Mouse (Mus musculus) heart, adult 2 months (tissue): ENCODE results near the gene Smarcd3. TPM values are rescaled to one million over a fixed set of nuclear protein-coding genes. Genes with fewer than 3 reads are reported as not detected.
A peak's percentile ranks its signal among the peaks of the same experiment; 100 is the strongest.

ENCODE experiments used
- DNase-seq, 2 experiments: peaks; one replicate each; pipeline ENCODE4 v3.0.0; 2021
- H3K27ac ChIP-seq: fragments of 200-600 bp; 2 replicates; pipeline ENCODE4 v1.8.1; 2022
- H3K27me3 ChIP-seq: fragments of 200-500 bp; 2 replicates; pipeline ENCODE4 v1.6.1; 2012; ENCODE audit warnings: mild to moderate bottlenecking, low read length, inconsistent platforms, mixed read lengths; ENCODE audit not compliant: control insufficient read depth, insufficient read depth
- H3K36me3 ChIP-seq: fragments of 200-500 bp; 2 replicates; pipeline ENCODE4 v1.6.1; 2012; ENCODE audit warnings: low read length, inconsistent platforms; ENCODE audit not compliant: control insufficient read depth, insufficient read depth
- H3K4me1 ChIP-seq: fragments of 200-500 bp; 2 replicates; pipeline ENCODE4 v1.6.1; 2011; ENCODE audit warnings: low read length; ENCODE audit not compliant: control insufficient read depth, insufficient read depth
- H3K4me3 ChIP-seq: fragments of 200-600 bp; 2 replicates; pipeline ENCODE4 v1.8.1; 2022
- H3K79me2 ChIP-seq: fragments of 200-500 bp; replicated peaks from 2 replicates; pipeline ENCODE4 v1.6.1; 2012; ENCODE audit warnings: mild to moderate bottlenecking, inconsistent platforms, low read length, moderate library complexity, mixed read lengths; ENCODE audit not compliant: control insufficient read depth, insufficient read depth
- H3K9ac ChIP-seq: fragments of 200-500 bp; 2 replicates; pipeline ENCODE4 v1.6.1; 2012; ENCODE audit warnings: low read depth, mild to moderate bottlenecking, control low read depth, inconsistent platforms, low read length, mixed read lengths
- CTCF ChIP-seq: fragments of 200-600 bp; IDR thresholded peaks from 2 replicates; pipeline ENCODE4 v1.8.1; 2022; ENCODE audit warnings: antibody characterized with exemption, mild to moderate bottlenecking, moderate library complexity
- EP300 ChIP-seq: fragments of 200-500 bp; IDR thresholded peaks from 2 replicates; pipeline ENCODE4 v1.6.1; 2011; ENCODE audit warnings: low read depth, low read length, control low read depth; ENCODE audit not compliant: insufficient read depth
- POLR2A ChIP-seq: fragments of 200-500 bp; IDR thresholded peaks from 2 replicates; pipeline ENCODE4 v1.6.1; 2011; ENCODE audit warnings: mild to moderate bottlenecking, low read depth, low read length, control low read depth; ENCODE audit not compliant: insufficient read depth
- WGBS: fragments of 180-500 bp; shearing (Covaris S2); methylation state at CpG from one replicate; pipeline ENCODE4 v1.1.7; 2018; 5-methylcytosine and 5-hydroxymethylcytosine counted together
- intact Hi-C: fragments of 180-260 bp; cut with DNase I; formaldehyde crosslinking; loops from one replicate; pipeline ENCODE4 v1.15.1; 2025
- polyA plus RNA-seq: library from polyadenylated mRNA; depleted of rRNA; stranded (reverse); fragments of >200 nt; gene quantifications from 2 replicates; pipeline ENCODE4 v1.2.3, GENCODE M21; 2012
- total RNA-seq, 2 experiments: library from RNA; stranded (reverse); gene quantifications; 2 replicates each; pipeline ENCODE4 v1.2.3; 2021

Smarcd3 gene
- total and polyA plus RNA-seq, 3 experiments, result 58.7 to 61.8 (median 60.2) TPM

DNA sequence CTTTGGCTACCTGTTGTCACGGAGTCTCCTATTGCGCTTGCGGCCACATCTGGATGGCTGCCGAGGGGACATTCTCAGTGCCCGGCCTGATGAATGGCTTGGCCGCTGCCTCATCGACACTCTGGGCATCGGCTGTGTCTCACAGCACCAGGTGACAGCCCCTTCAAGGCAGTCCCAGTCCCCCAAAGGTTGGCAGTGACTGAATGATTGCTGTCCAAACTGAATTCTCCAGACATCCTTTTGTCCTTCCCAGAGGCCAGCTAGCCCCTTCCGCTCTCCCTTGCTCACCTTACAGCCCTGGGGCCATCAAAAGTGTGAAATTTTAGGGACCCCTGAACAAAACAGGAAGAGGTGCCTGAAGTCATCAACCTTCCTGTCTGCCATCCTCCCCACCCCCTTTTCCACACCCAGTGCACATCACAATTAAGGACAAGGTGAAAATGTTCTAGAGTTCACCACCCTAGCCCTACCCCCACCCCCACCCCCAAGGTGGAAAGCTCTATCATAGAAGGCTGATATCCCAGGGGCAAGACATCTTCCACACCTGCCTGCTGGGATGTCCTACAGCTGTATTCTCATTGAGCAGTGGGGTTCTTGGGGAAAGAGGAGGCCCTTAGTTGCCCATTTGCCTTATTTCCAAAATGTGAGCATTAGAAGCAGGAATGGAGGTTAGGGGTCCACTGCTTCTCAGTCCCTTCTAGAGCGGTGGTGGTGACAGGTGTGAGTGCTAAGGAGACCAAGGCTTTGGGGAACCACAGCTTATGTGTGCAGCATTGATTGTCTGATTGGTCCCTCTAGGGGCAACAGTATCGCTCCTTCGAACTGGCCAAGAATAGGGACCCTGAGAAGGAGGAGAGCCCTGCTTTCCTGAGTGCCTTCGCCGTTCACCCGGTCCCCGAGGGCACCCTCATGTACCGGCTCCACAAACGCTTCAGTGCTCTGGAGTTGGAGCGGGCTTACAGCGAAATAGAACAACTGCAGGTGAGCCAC, 34.4 kb downstream of the Smarcd3 start:
- intact Hi-C loops, result no loop called here

DNA sequence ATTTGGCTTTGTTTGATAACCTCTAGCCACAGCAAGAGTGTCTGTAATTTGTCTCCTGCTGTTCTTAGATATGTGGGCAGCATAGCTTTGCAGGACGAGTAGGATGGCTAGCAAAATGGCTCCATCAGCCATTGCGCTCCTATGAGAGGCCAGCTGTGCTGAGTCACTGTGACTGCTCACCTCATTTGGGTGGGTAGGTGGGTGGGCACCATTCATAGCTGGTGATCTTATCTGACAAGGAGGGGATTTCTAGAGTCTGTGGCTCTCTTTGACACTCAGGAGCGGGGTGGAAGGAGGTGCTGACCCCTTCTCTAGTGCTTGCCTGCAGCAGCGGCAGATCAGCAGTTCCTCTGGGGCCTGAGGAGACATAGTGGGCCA, 37.0 kb downstream of the Smarcd3 start:
- Histone ChIP-seq H3K36me3 (no peaks in the 10 kb centered on the region), H3K9ac (peak overlapping the region; percentile 84), H3K79me2 (no peaks in the 10 kb centered on the region), H3K27me3 (no peaks in the 10 kb centered on the region), H3K4me1 (peaks cover 3% of the 10 kb centered on the region), H3K27ac (peak overlapping the region; percentile 75), H3K4me3 (peak overlapping the region; percentile 66)
- TF ChIP-seq CTCF (no peak), EP300 (no peak), POLR2A (no peak)
- DNase-seq, result no peak
- WGBS, result 12% methylated on average over 4 of the region's 4 CpGs
- intact Hi-C loops, result no loop called here

More for the DNA sequence above, 34.4 kb downstream of the Smarcd3 start:
- Histone ChIP-seq H3K9ac (no peak overlapping the region), H3K79me2 (no peaks in the 10 kb centered on the region), H3K4me3 (no peak overlapping the region), H3K36me3 (no peaks in the 10 kb centered on the region), H3K27me3 (no peaks in the 10 kb centered on the region), H3K4me1 (peaks cover 3% of the 10 kb centered on the region), H3K27ac (no peak overlapping the region)
- no peak for DNase-seq
- WGBS, result 87% methylated on average over 20 of the region's 20 CpGs
- TF ChIP-seq EP300 (no peak), CTCF (no peak), POLR2A (no peak)

DNA sequence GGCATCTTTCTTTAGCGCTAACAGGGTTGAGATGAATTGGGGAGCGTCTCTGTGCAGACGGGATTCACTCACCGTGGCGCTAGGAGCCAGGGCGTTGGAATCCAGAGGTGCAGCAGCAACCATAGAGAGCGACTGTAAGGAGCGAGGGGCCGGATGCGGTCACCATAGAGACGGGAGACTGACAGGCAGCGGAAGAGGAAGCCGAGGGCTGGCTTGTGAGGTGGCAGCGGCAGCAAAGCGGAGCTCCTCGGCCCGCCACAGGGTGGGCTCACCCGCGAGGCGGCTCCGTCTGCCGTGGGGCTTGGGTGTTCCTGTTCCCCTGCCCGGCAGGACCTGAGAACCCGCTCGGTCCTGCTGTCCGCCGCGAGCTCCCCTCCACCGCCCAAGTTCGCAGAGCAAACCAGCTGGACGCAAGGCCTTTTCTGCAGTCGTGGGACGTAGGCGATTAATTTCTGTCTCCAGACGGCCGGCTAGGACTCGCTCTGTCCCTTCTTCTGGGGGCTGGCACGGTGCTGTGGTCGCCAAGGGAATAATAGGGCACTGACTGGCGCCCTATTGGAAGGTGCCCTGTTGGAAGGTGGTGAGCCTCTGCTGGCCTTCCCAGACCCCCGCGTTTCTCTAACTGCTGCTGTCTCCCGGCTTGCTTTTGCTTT, 37.5 kb downstream of the Smarcd3 start, which contains the start of gene Chpf2:
Gene Chpf2 (plus strand): TSS at position 195 of the 653 bp plus-strand sequence.
- TF ChIP-seq POLR2A, result peak; percentile 77
- TF ChIP-seq EP300, result 0 out of 2 replicates have a peak, but pooled peaks have one; percentile 37
- peak; percentile 21; the same call in 1 of the 2 replicates for TF ChIP-seq CTCF
- H3K36me3 ChIP-seq, result no peaks in the 10 kb centered on the region
- peak; percentile 86 to 88 for DNase-seq
- no peaks in the 10 kb centered on the region for H3K27me3 ChIP-seq
- peaks cover 3% of the 10 kb centered on the region for H3K4me1 ChIP-seq
- intact Hi-C loops, result loop anchor here (1.0 kb wide), 1 partner anchor 9 kb away; the partner anchor contains the start of gene Abcf2
- peak within 1 kb of the TSS; percentile 75 for H3K27ac ChIP-seq
- H3K79me2 ChIP-seq, result no peaks in the 10 kb centered on the region
- H3K9ac ChIP-seq, result peak within 1 kb of the TSS; percentile 84
- WGBS, result 1% methylated on average over 43 of the region's 43 CpGs
- H3K4me3 ChIP-seq, result peak within 1 kb of the TSS; percentile 66

GRCm38 (mm10) chr5:24586106-24586505, 38.1 kb downstream of the Smarcd3 start:
- TF ChIP-seq EP300 (no peak), POLR2A (no peak), CTCF (no peak)
- Histone ChIP-seq H3K79me2 (no peaks in the 10 kb centered on the region), H3K27me3 (no peaks in the 10 kb centered on the region), H3K36me3 (no peaks in the 10 kb centered on the region), H3K9ac (peak overlapping the region; percentile 84), H3K4me1 (peaks cover 3% of the 10 kb centered on the region), H3K4me3 (peak overlapping the region; percentile 66), H3K27ac (peak overlapping the region; percentile 75)
- intact Hi-C loops, result loop anchor here (1.0 kb wide), 1 partner anchor 9 kb away; the partner anchor contains the start of gene Abcf2
- WGBS, result 9% methylated on average over 8 of the region's 8 CpGs
- DNase-seq, result no peak

DNA sequence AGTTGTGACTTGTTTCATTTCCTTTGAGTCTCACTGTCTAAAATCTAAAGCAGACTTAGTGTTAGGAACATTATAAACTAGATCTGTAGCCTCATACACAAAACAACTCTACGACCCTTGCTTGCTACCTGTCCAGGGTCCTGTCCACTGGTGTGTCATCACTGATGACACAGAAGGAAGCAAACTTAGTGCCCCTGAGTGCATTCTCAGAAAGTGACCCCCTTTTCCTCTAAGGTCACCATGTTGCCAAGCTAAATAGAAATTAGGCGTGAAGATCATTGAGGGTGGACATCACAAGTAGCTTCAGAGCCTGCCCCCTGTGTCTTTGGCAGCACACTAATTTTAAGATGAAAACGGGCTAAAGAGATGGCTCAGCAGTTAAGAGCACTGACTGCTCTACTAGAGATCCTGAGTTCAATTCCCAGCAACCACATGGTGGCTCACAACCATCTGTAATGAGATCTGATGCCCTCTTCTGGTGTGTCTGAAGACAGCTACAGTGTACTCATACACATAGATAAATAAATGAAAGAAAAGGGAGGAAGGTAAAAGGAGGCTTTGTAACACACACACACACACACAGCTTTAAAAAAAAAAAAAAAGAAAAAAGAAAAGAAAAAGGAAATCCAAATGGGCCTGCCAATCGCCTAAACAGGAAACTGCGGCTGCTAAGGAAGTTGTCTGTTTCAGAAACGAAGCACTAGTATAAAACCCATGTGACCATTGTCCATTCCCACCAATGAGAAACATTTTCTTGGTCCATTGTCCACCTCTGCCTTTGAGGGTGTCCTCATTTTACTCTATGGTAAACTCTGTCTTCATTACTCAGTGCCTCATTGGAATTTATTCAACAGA, 45.9 kb downstream of the Smarcd3 start:
- H3K27ac ChIP-seq, result peak overlapping the region; percentile 88
- TF ChIP-seq EP300, result no peak
- no peak for TF ChIP-seq POLR2A
- 0 out of 2 replicates have a peak, but pooled peaks have one; percentile 9 for TF ChIP-seq CTCF
- no peaks in the 10 kb centered on the region for H3K36me3 ChIP-seq
- H3K4me1 ChIP-seq, result peaks cover 4% of the 10 kb centered on the region
- peak overlapping the region; percentile 60 for H3K4me3 ChIP-seq
- H3K79me2 ChIP-seq, result 0 out of 2 replicates have a peak, but pooled peaks cover 2% of the 10 kb centered on the region
- no peaks in the 10 kb centered on the region for H3K27me3 ChIP-seq
- intact Hi-C loops, result loop anchor here (5.0 kb wide), 2 partner anchors 36 to 156 kb away; partner anchors contain the start of genes Asb10, Cdk5 and Slc4a2
- 35% methylated on average over 6 of the region's 6 CpGs for WGBS
- DNase-seq, result no peak
- peak overlapping the region; percentile 73; the same call in 1 of the 2 replicates for H3K9ac ChIP-seq
